In genomic region chr1:152089526-152089925, GRCm38 (mm10) we compare ENCODE assay signal across 8 mouse cellular contexts. TPM values are rescaled to one million over a fixed set of nuclear protein-coding genes. Genes with fewer than 3 reads are reported as not detected.
DNase-seq lines count a peak whose midpoint lies in the region; ATAC-seq and TF ChIP-seq lines count a peak whose summit lies in the region.

No protein-coding gene starts in this region.

- peak overlapping the region; percentile 62 for H3K4me3 ChIP-seq in kidney, adult 2 months (ENCODE audit: insufficient read depth, low read depth, low read length)
- H3K4me3 ChIP-seq in limb, embryonic 15.5 days, result peak overlapping the region; percentile 89
- H3K4me3 ChIP-seq in stomach, postnatal 0 days (ENCODE audit: low read depth, low read length), result peak overlapping the region; percentile 95

- H3K27me3 ChIP-seq in kidney, adult 2 months (replicated peaks; ENCODE audit: control insufficient read depth, insufficient read depth, low read length), result no peaks in the 10 kb centered on the region
- H3K27me3 ChIP-seq in limb, embryonic 15.5 days, result no peaks in the 10 kb centered on the region
- no peaks in the 10 kb centered on the region for H3K27me3 ChIP-seq in stomach, postnatal 0 days (ENCODE audit: control insufficient read depth, insufficient read depth, low read length)

- DNase-seq in kidney, adult 11 months, result peak; percentile 6
- DNase-seq in kidney, adult 8-10 months, result no peak
- peak; percentile 74 to 77 for DNase-seq in cerebellum, postnatal 10 days
- peak; percentile 40 to 56 for DNase-seq in gastrocnemius, postnatal 4 days (ENCODE audit: low spot score in 2 of 2)
- DNase-seq in kidney, adult 2 months, result peak; percentile 9
- DNase-seq in stomach, postnatal 0 days (ENCODE audit: low spot score), result peak; percentile 53

- H3K27ac ChIP-seq in kidney, adult 2 months (ENCODE audit: insufficient read depth, low read depth, low read length), result no peak overlapping the region
- H3K27ac ChIP-seq in limb, embryonic 15.5 days, result peak overlapping the region; percentile 95
- H3K27ac ChIP-seq in stomach, postnatal 0 days (replicated peaks), result peak overlapping the region; percentile 94

- no peaks in the 10 kb centered on the region for H3K36me3 ChIP-seq in kidney, adult 2 months (ENCODE audit: control insufficient read depth, insufficient read depth, low read length)
- H3K36me3 ChIP-seq in limb, embryonic 15.5 days, result no peaks in the 10 kb centered on the region
- H3K36me3 ChIP-seq in stomach, postnatal 0 days (ENCODE audit: control insufficient read depth, insufficient read depth, low read length), result no peaks in the 10 kb centered on the region

- WGBS in kidney, adult 2 months, result under 1% methylated on average over 25 of the region's 25 CpGs
- WGBS in limb, embryonic 15.5 days, result 0% methylated on average over 22 of the region's 25 CpGs
- WGBS in stomach, postnatal 0 days, result under 1% methylated on average over 19 of the region's 25 CpGs

- H3K4me2 ChIP-seq in limb, embryonic 15.5 days, result peak overlapping the region; percentile 87
- H3K4me2 ChIP-seq in stomach, postnatal 0 days (replicated peaks; ENCODE audit: low read depth), result peak overlapping the region; percentile 91

- no peak for TF ChIP-seq POLR2A in kidney, adult 2 months (IDR thresholded peaks at IDR 0.05; ENCODE audit: low read depth, low read length)

- no peaks in the 10 kb centered on the region for H3K9me3 ChIP-seq in limb, embryonic 15.5 days
- no peaks in the 10 kb centered on the region for H3K9me3 ChIP-seq in stomach, postnatal 0 days (ENCODE audit: control insufficient read depth, low read length)

- peak overlapping the region; percentile 93 for H3K9ac ChIP-seq in limb, embryonic 15.5 days
- H3K9ac ChIP-seq in stomach, postnatal 0 days (ENCODE audit: low read length), result peak overlapping the region; percentile 92

- H3K4me1 ChIP-seq in kidney, adult 2 months (ENCODE audit: control insufficient read depth, insufficient read depth, low read length), result no peaks in the 10 kb centered on the region
- H3K4me1 ChIP-seq in limb, embryonic 15.5 days, result peaks cover 50% of the 10 kb centered on the region
- peaks cover 11% of the 10 kb centered on the region; the same call in 1 of the 2 replicates for H3K4me1 ChIP-seq in stomach, postnatal 0 days (replicated peaks; ENCODE audit: control insufficient read depth, insufficient read depth)

- peak; percentile 12; the same call in 1 of the 2 replicates for ATAC-seq in limb, embryonic 15.5 days (ENCODE audit: insufficient number of reproducible peaks, low FRiP score, low TSS enrichment, low read depth)
- peak; percentile 2; the same call in 1 of the 2 replicates for ATAC-seq in monocyte, adult 5-6 weeks (replicated peaks; ENCODE audit: insufficient number of reproducible peaks, low FRiP score, low TSS enrichment, poor library complexity, severe bottlenecking)
- ATAC-seq in stomach, postnatal 0 days (ENCODE audit: low FRiP score, low TSS enrichment), result no peak; the same call in 1 of the 2 replicates

- TF ChIP-seq EP300 in stomach, postnatal 0 days (optimal IDR thresholded peaks at IDR 0.05), result no peak

- TF ChIP-seq CTCF in kidney, adult 2 months (conservative IDR thresholded peaks at IDR 0.05; ENCODE audit: insufficient read depth, insufficient read length, low read depth, low read length), result no peak
- TF ChIP-seq CTCF in stomach, postnatal 0 days (IDR thresholded peaks at IDR 0.05; ENCODE audit: low read depth), result no peak

RNA-seq across cellular contexts. Expression of gene 1700025G04Rik, which starts 0.4 kb away (rescaled TPM):
- total RNA-seq in gastrocnemius, postnatal 4 days (2021), result 10 to 100 TPM; 68.5 to 84.0 TPM
- polyA plus RNA-seq in kidney, adult 2 months (2012; rRNA removed), result 1.2 and 2.2 TPM in 2 replicates
- 39.7 and 40.3 TPM in 2 replicates for polyA plus RNA-seq in limb, embryonic 15.5 days (2015; fragmentation: Nextera tagmentation; extraction: Ambion mirVana)
- total RNA-seq in monocyte, adult 5-6 weeks (2017), result 20.3 to 79.7 TPM (median 27.8 TPM) in 3 replicates
- polyA plus RNA-seq in stomach, postnatal 0 days (2015; fragmentation: Nextera tagmentation; extraction: Ambion mirVana), result 20.6 and 22.9 TPM in 2 replicates

Comparison
In these comparisons a context has a peak if more than half of its experiments do, and no peak if none do; other contexts are left out.
1. DNase-seq: peak in kidney, adult 11 months (single experiment), cerebellum, postnatal 10 days (2 of 2), gastrocnemius, postnatal 4 days (2 of 2), kidney, adult 2 months (single experiment) and stomach, postnatal 0 days (single experiment); none in kidney, adult 8-10 months (0 of 2).
2. Peak in every context shown above with its lines, with median percentiles within 50 percentile points of each other: H3K4me3 ChIP-seq.